Mouse (Mus musculus) heart, embryonic 16.5 days (tissue): ENCODE results near the gene Heatr1. TPM values are rescaled to one million over a fixed set of nuclear protein-coding genes. Genes with fewer than 3 reads are reported as not detected.

Source experiments
- ATAC-seq: fragments of 200-750 bp; cut with Nextera tagmentation; replicated peaks from 2 replicates; pipeline ENCODE4 v1.8.0; 2017; ENCODE audit warnings: moderate number of reproducible peaks; ENCODE audit not compliant: insufficient read depth, low FRiP score; ENCODE audit errors: extremely low read depth
- H3K27ac ChIP-seq: fragments of 300-500 bp; sonication (generic); 2 replicates; pipeline ENCODE4 v1.5.1; 2014; ENCODE audit warnings: mild to moderate bottlenecking, low read length, control low read depth, moderate library complexity
- H3K27me3 ChIP-seq: fragments of 300-500 bp; sonication (generic); 2 replicates; pipeline ENCODE4 v1.6.1; 2014; ENCODE audit warnings: low read length, mixed read lengths; ENCODE audit not compliant: control insufficient read depth, insufficient read depth
- H3K36me3 ChIP-seq: fragments of 300-500 bp; sonication (generic); 2 replicates; pipeline ENCODE4 v1.6.1; 2014; ENCODE audit not compliant: control insufficient read depth, insufficient read depth
- H3K4me1 ChIP-seq: fragments of 300-500 bp; sonication (generic); 2 replicates; pipeline ENCODE4 v1.6.1; 2014; ENCODE audit warnings: low read length, mixed read lengths; ENCODE audit not compliant: control insufficient read depth, insufficient read depth
- H3K4me2 ChIP-seq: fragments of 300-500 bp; sonication (generic); 2 replicates; pipeline ENCODE4 v1.6.1; 2014; ENCODE audit warnings: low read depth, mild to moderate bottlenecking, control low read depth, low read length
- H3K4me3 ChIP-seq: fragments of 300-500 bp; sonication (generic); 2 replicates; pipeline ENCODE4 v1.5.1; 2014; ENCODE audit warnings: mild to moderate bottlenecking, control low read depth, low read length
- H3K9ac ChIP-seq: fragments of 300-500 bp; sonication (generic); 2 replicates; pipeline ENCODE4 v1.6.1; 2014; ENCODE audit warnings: low read length, control low read depth
- H3K9me3 ChIP-seq: fragments of 300-500 bp; sonication (generic); replicated peaks from 2 replicates; pipeline ENCODE4 v1.6.1; 2016; ENCODE audit warnings: low read length; ENCODE audit not compliant: control insufficient read depth
- WGBS: fragments of 180-500 bp; shearing (Covaris S2); extraction: QIAGEN DNeasy Blood & Tissue Kit; methylation state at CpG from one replicate; pipeline ENCODE4 v1.1.7; 2014; 5-methylcytosine and 5-hydroxymethylcytosine counted together
- polyA plus RNA-seq: library from polyadenylated mRNA; unstranded; fragments of >200 nt; fragmentation: Nextera tagmentation; extraction: Ambion mirVana; gene quantifications from 2 replicates; pipeline ENCODE4 v1.2.1, GENCODE M21; 2015

The Heatr1 gene
- polyA plus RNA-seq, 1 experiment from 2014 or later = 8.6 TPM

- H3K4me1 ChIP-seq = no peaks in the 10 kb centered on the region
- no peak overlapping the region for H3K4me3 ChIP-seq
- no peaks in the 10 kb centered on the region for H3K9me3 ChIP-seq
- H3K27me3 ChIP-seq = no peaks in the 10 kb centered on the region
- H3K9ac ChIP-seq = no peak overlapping the region
- no peak overlapping the region for H3K4me2 ChIP-seq
- peaks cover 71% of the 10 kb centered on the region for H3K36me3 ChIP-seq
- no peak overlapping the region for H3K27ac ChIP-seq
- WGBS = 74% methylated on average over 5 of the region's 5 CpGs
- no peak for ATAC-seq
Measured at GRCm38 (mm10) chr13:12433843-12434242, 39.0 kb downstream of the Heatr1 start.

- Histone ChIP-seq H3K36me3 (peaks cover 40% of the 10 kb centered on the region), H3K4me2 (no peak overlapping the region), H3K9me3 (no peaks in the 10 kb centered on the region), H3K9ac (no peak overlapping the region), H3K4me3 (no peak overlapping the region), H3K27ac (no peak overlapping the region), H3K4me1 (peaks cover 11% of the 10 kb centered on the region), H3K27me3 (no peaks in the 10 kb centered on the region)
- ATAC-seq = no peak
- 91% methylated on average over 3 of the region's 3 CpGs for WGBS
Measured at GRCm38 (mm10) chr13:12439586-12439985, 44.8 kb downstream of the Heatr1 start.

- no peak overlapping the region for H3K9ac ChIP-seq
- peaks cover 11% of the 10 kb centered on the region for H3K4me1 ChIP-seq
- H3K4me2 ChIP-seq = no peak overlapping the region
- no peak for ATAC-seq
- WGBS = 88% methylated on average over 6 of the region's 6 CpGs
- no peak overlapping the region for H3K4me3 ChIP-seq
- H3K27me3 ChIP-seq = no peaks in the 10 kb centered on the region
- H3K36me3 ChIP-seq = peaks cover 36% of the 10 kb centered on the region
- H3K9me3 ChIP-seq = no peaks in the 10 kb centered on the region
- no peak overlapping the region for H3K27ac ChIP-seq
Measured at GRCm38 (mm10) chr13:12440813-12441212, 46.0 kb downstream of the Heatr1 start.

- Histone ChIP-seq H3K9me3 (no peaks in the 10 kb centered on the region), H3K4me2 (no peak overlapping the region), H3K27ac (peak overlapping the region; percentile 43), H3K9ac (no peak overlapping the region), H3K36me3 (peaks cover 33% of the 10 kb centered on the region), H3K4me3 (no peak overlapping the region), H3K27me3 (no peaks in the 10 kb centered on the region), H3K4me1 (peaks cover 11% of the 10 kb centered on the region)
- WGBS = 57% methylated on average over 2 of the region's 2 CpGs
- ATAC-seq = peak; percentile 55
Measured at GRCm38 (mm10) chr13:12442008-12442587, 47.3 kb downstream of the Heatr1 start.

- WGBS = 90% methylated on average over 14 of the region's 14 CpGs
- Histone ChIP-seq H3K4me1 (no peaks in the 10 kb centered on the region), H3K4me3 (no peak overlapping the region), H3K27me3 (no peaks in the 10 kb centered on the region), H3K36me3 (peaks cover 19% of the 10 kb centered on the region), H3K9me3 (no peaks in the 10 kb centered on the region), H3K27ac (no peak overlapping the region), H3K4me2 (no peak overlapping the region), H3K9ac (no peak overlapping the region)
- ATAC-seq = no peak
Measured at GRCm38 (mm10) chr13:12453150-12453549, 58.3 kb downstream of the Heatr1 start.

- ATAC-seq = no peak
- H3K4me1 ChIP-seq = peaks cover under 1% of the 10 kb centered on the region; the same call in 1 of the 2 replicates
- H3K9me3 ChIP-seq = no peaks in the 10 kb centered on the region
- H3K27ac ChIP-seq = no peak overlapping the region
- H3K36me3 ChIP-seq = peaks cover 19% of the 10 kb centered on the region
- no peaks in the 10 kb centered on the region for H3K27me3 ChIP-seq
- H3K4me3 ChIP-seq = no peak overlapping the region
- no peak overlapping the region for H3K9ac ChIP-seq
- WGBS = 84% methylated on average over 7 of the region's 7 CpGs
- H3K4me2 ChIP-seq = no peak overlapping the region
Measured at GRCm38 (mm10) chr13:12454686-12455390, 60.0 kb downstream of the Heatr1 start.

GRCm38 (mm10) chr13:12456711-12457110 is 61.9 kb downstream of the Heatr1 start:
- Histone ChIP-seq H3K4me3 (no peak overlapping the region), H3K4me1 (peaks cover 5% of the 10 kb centered on the region), H3K27me3 (no peaks in the 10 kb centered on the region), H3K9ac (no peak overlapping the region), H3K36me3 (peaks cover 10% of the 10 kb centered on the region), H3K9me3 (no peaks in the 10 kb centered on the region), H3K4me2 (no peak overlapping the region), H3K27ac (no peak overlapping the region)
- no peak for ATAC-seq
- 76% methylated on average over 7 of the region's 7 CpGs for WGBS

DNA sequence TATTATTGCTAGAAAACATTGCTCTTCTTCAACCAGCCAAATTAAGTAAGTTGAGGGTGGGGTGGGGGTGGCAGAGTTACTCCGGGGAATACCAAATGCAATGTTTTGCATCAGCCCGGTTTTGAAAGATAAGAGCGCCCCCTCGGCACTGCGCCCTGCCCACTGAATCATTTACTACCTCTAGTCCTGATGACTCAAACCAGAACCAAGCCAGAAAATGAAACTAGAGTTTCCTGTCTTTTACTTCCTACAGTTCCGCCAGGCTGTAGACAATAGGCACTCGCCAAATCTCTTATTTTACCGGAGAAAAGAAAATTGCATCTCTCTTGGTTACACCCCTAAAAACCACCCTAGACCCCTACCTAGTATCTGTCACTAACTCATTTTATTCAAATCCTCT is 65.6 kb downstream of the Heatr1 start:
- H3K9me3 ChIP-seq = no peaks in the 10 kb centered on the region
- H3K9ac ChIP-seq = peak overlapping the region; percentile 92
- H3K4me2 ChIP-seq = peak overlapping the region; percentile 95
- WGBS = 3% methylated on average over 8 of the region's 8 CpGs
- H3K27me3 ChIP-seq = no peaks in the 10 kb centered on the region
- no peaks in the 10 kb centered on the region; the same call in 1 of the 2 replicates for H3K36me3 ChIP-seq
- peak overlapping the region; percentile 84 for H3K27ac ChIP-seq
- peak overlapping the region; percentile 91 for H3K4me3 ChIP-seq
- 0 out of 2 replicates have a peak, but pooled peaks have one; percentile 1 for ATAC-seq
- H3K4me1 ChIP-seq = peaks cover 9% of the 10 kb centered on the region
